Mouse (Mus musculus): ENCODE measurements around the gene Zxdc. TPM values are rescaled to one million over a fixed set of nuclear protein-coding genes. Genes with fewer than 3 reads are reported as not detected.
A peak's percentile ranks its signal among the peaks of the same experiment; 100 is the strongest.

Gene Zxdc
- polyA plus RNA-seq, 1 experiment: 7.1 TPM

GRCm38 (mm10) chr6:90334244-90334643 is 35.0 kb upstream of the Zxdc start:
- Histone ChIP-seq H3K36me3 (replicated peaks; ENCODE audit: low read length) (no peaks in the 10 kb centered on the region), H3K27me3 (replicated peaks) (peaks cover 39% of the 10 kb centered on the region), H3K4me3 (replicated peaks) (no peak overlapping the region), H3K4me1 (peaks cover 8% of the 10 kb centered on the region; the same call in 1 of the 2 replicates), H3K9me3 (no peaks in the 10 kb centered on the region)
- no peak for TF ChIP-seq GATA1 (IDR thresholded peaks at IDR 0.05; ENCODE audit: borderline replicate concordance, low read length)
- no peak for TF ChIP-seq FLI1 (IDR thresholded peaks at IDR 0.05; ENCODE audit: low read length)

GRCm38 (mm10) chr6:90342343-90342742 is 26.9 kb upstream of the Zxdc start:
- Histone ChIP-seq H3K9me3 (no peaks in the 10 kb centered on the region), H3K4me3 (replicated peaks) (no peak overlapping the region), H3K36me3 (replicated peaks; ENCODE audit: low read length) (no peaks in the 10 kb centered on the region), H3K27me3 (replicated peaks) (peaks cover 53% of the 10 kb centered on the region), H3K4me1 (peaks cover 10% of the 10 kb centered on the region)
- no peak for TF ChIP-seq GATA1 (IDR thresholded peaks at IDR 0.05; ENCODE audit: borderline replicate concordance, low read length)
- TF ChIP-seq FLI1 (IDR thresholded peaks at IDR 0.05; ENCODE audit: low read length): no peak

GRCm38 (mm10) chr6:90347183-90347582 is 22.1 kb upstream of the Zxdc start:
- H3K27me3 ChIP-seq (replicated peaks): peaks cover 70% of the 10 kb centered on the region

DNA sequence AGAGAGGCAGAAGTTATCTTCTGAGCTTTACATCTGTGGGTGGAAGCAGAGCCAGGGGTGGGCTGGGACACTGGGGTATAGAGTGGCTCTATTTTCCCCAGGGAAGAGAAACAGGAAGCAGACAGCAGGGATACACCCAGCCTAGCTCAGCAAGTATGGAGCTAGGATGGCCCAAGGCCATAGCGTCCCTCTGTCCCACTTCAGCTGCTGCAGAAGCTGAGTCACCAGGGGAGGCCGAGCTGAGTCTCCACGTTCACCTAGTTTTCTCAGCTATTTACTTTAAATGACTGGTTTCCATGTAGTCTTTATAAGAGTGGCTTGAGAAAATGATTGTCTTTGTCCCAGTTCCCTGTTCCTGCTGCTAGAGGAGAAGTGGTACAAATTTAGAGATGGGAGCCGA is 20.8 kb upstream of the Zxdc start:
- Histone ChIP-seq H3K36me3 (replicated peaks; ENCODE audit: low read length) (no peaks in the 10 kb centered on the region), H3K9me3 (no peaks in the 10 kb centered on the region), H3K4me1 (peaks cover 8% of the 10 kb centered on the region), H3K27me3 (replicated peaks) (peaks cover 72% of the 10 kb centered on the region), H3K4me3 (replicated peaks) (no peak overlapping the region)
- TF ChIP-seq FLI1 (IDR thresholded peaks at IDR 0.05; ENCODE audit: low read length) (no peak), GATA1 (IDR thresholded peaks at IDR 0.05; ENCODE audit: borderline replicate concordance, low read length) (no peak)

More at GRCm38 (mm10) chr6:90347183-90347582, 22.1 kb upstream of the Zxdc start:
- Histone ChIP-seq H3K36me3 (replicated peaks; ENCODE audit: low read length) (no peaks in the 10 kb centered on the region), H3K4me1 (peaks cover 8% of the 10 kb centered on the region), H3K4me3 (replicated peaks) (no peak overlapping the region), H3K9me3 (no peaks in the 10 kb centered on the region)
- TF ChIP-seq GATA1 (IDR thresholded peaks at IDR 0.05; ENCODE audit: borderline replicate concordance, low read length): no peak
- no peak for TF ChIP-seq FLI1 (IDR thresholded peaks at IDR 0.05; ENCODE audit: low read length)

- H3K9me3 ChIP-seq: no peaks in the 10 kb centered on the region
- TF ChIP-seq GATA1 (IDR thresholded peaks at IDR 0.05; ENCODE audit: borderline replicate concordance, low read length) (no peak), FLI1 (IDR thresholded peaks at IDR 0.05; ENCODE audit: low read length) (no peak)
- H3K36me3 ChIP-seq (replicated peaks; ENCODE audit: low read length): no peaks in the 10 kb centered on the region
- H3K4me3 ChIP-seq (replicated peaks): no peak overlapping the region
- H3K4me1 ChIP-seq: peaks cover 1% of the 10 kb centered on the region; the same call in 1 of the 2 replicates
- peaks cover 73% of the 10 kb centered on the region for H3K27me3 ChIP-seq (replicated peaks)
These were observed 19.3 kb upstream of the Zxdc start for GRCm38 (mm10) chr6:90350011-90350410.

- H3K27me3 ChIP-seq (replicated peaks): peaks cover 60% of the 10 kb centered on the region
These were observed 11.2 kb upstream of the Zxdc start for GRCm38 (mm10) chr6:90358142-90358541.

DNA sequence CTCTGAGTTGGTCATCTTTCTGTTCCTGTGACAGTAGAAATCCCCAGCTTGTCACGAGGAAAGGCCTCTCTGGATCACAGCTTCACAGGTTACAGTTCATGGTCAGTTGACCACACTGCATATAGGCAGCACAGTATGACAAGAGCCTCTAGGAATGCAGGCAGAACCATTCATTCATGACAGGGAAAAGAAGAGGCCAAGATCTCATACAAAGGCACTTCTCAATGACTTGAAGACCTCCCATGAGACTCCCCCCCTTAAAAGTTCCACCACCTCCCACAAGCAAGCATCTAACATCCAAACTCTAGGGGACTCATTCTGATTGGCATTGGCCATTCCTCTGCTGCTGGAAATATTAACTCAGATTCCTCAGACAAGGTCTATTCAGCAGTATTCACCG is 9.8 kb upstream of the Zxdc start:
- no peak overlapping the region for H3K4me3 ChIP-seq (replicated peaks)
- no peaks in the 10 kb centered on the region for H3K36me3 ChIP-seq (replicated peaks; ENCODE audit: low read length)
- H3K9me3 ChIP-seq: no peaks in the 10 kb centered on the region
- peaks cover 55% of the 10 kb centered on the region for H3K27me3 ChIP-seq (replicated peaks)
- peaks cover 30% of the 10 kb centered on the region for H3K4me1 ChIP-seq
- TF ChIP-seq FLI1 (IDR thresholded peaks at IDR 0.05; ENCODE audit: low read length): no peak
- no peak for TF ChIP-seq GATA1 (IDR thresholded peaks at IDR 0.05; ENCODE audit: borderline replicate concordance, low read length)

More at GRCm38 (mm10) chr6:90358142-90358541, 11.2 kb upstream of the Zxdc start:
- no peaks in the 10 kb centered on the region for H3K36me3 ChIP-seq (replicated peaks; ENCODE audit: low read length)
- TF ChIP-seq GATA1 (IDR thresholded peaks at IDR 0.05; ENCODE audit: borderline replicate concordance, low read length): no peak
- TF ChIP-seq FLI1 (IDR thresholded peaks at IDR 0.05; ENCODE audit: low read length): no peak
- H3K4me3 ChIP-seq (replicated peaks): no peak overlapping the region
- H3K4me1 ChIP-seq: peaks cover 25% of the 10 kb centered on the region
- no peaks in the 10 kb centered on the region for H3K9me3 ChIP-seq

DNA sequence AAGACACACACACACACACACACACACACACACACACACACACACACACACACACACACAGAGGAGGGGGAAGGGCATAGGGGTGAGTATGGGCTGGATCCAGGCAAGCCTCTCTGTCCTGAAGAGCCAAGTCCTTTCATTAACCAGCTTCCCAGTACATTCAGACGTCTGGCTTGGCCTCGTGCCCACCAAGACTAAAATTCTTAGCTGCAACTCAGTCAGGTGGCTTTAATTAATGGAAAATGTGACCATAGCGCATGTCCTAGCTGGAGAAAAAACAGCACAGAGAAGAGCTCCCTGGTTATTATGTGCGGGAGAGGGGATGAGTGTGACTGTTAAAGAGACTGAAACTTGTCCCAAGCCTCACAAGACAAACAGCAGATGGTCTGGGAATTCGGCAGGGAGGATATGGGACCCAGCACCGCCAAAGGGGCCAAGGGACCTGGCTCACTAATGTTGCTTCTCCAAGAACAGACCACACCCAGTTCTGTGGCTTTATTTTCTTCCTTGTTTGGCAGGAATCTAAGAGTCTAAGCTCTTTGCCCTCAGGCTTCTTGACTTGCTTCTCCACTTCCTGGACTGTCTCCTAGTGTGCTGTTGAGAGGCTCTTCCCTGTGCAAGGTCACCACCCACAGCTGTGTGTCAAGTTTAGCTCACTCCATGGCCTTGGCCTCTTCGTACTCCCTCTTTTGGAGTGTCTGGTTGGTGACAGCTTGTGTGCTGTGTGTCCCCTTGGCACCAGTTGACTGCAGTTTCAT is 9.1 kb upstream of the Zxdc start:
- Histone ChIP-seq H3K4me1 (peaks cover 30% of the 10 kb centered on the region), H3K4me3 (replicated peaks) (peak overlapping the region; percentile 34), H3K27me3 (replicated peaks) (peaks cover 51% of the 10 kb centered on the region), H3K36me3 (replicated peaks; ENCODE audit: low read length) (no peaks in the 10 kb centered on the region), H3K9me3 (no peaks in the 10 kb centered on the region)
- TF ChIP-seq FLI1 (IDR thresholded peaks at IDR 0.05; ENCODE audit: low read length) (no peak), GATA1 (IDR thresholded peaks at IDR 0.05; ENCODE audit: borderline replicate concordance, low read length) (no peak)

GRCm38 (mm10) chr6:90360922-90361614 is 8.2 kb upstream of the Zxdc start:
- no peak overlapping the region for H3K4me3 ChIP-seq (replicated peaks)
- TF ChIP-seq FLI1 (IDR thresholded peaks at IDR 0.05; ENCODE audit: low read length): no peak
- TF ChIP-seq GATA1 (IDR thresholded peaks at IDR 0.05; ENCODE audit: borderline replicate concordance, low read length): no peak
- no peaks in the 10 kb centered on the region for H3K36me3 ChIP-seq (replicated peaks; ENCODE audit: low read length)
- H3K4me1 ChIP-seq: peaks cover 29% of the 10 kb centered on the region
- H3K9me3 ChIP-seq: no peaks in the 10 kb centered on the region
- H3K27me3 ChIP-seq (replicated peaks): peaks cover 48% of the 10 kb centered on the region

GRCm38 (mm10) chr6:90363301-90363700 is 6.0 kb upstream of the Zxdc start:
- Histone ChIP-seq H3K27me3 (replicated peaks) (peaks cover 30% of the 10 kb centered on the region), H3K9me3 (no peaks in the 10 kb centered on the region), H3K4me1 (peaks cover 25% of the 10 kb centered on the region), H3K4me3 (replicated peaks) (no peak overlapping the region), H3K36me3 (replicated peaks; ENCODE audit: low read length) (no peaks in the 10 kb centered on the region)
- TF ChIP-seq FLI1 (IDR thresholded peaks at IDR 0.05; ENCODE audit: low read length): no peak
- no peak for TF ChIP-seq GATA1 (IDR thresholded peaks at IDR 0.05; ENCODE audit: borderline replicate concordance, low read length)
